Mouse (Mus musculus) granulocyte monocyte progenitor cell, adult 5-6 weeks (primary cell): Measurements from ENCODE around the gene Acan. TPM values are rescaled to one million over a fixed set of nuclear protein-coding genes. Genes with fewer than 3 reads are reported as not detected.

Experiments
- ATAC-seq: replicated peaks from 2 replicates; pipeline ENCODE4 v1.8.0; 2016; ENCODE audit warnings: mild to moderate bottlenecking, moderate TSS enrichment, inconsistent platforms; ENCODE audit not compliant: poor library complexity, severe bottlenecking
- total RNA-seq, 2 experiments: library from RNA; stranded (forward) in 1 of 2; stranded (reverse) in 1 of 2; fragments of 200-712, 200-1000 nt in 1 of 2; fragments of >200 nt in 1 of 2; fragmentation: Nextera tagmentation in 1 of 2; gene quantifications; 2 replicates each; pipeline ENCODE4 v1.2.3; 2014 to 2017

Acan gene
- total RNA-seq, 2 experiments from 2014 or later, result not detected

- no peak for ATAC-seq
These were observed 80.1 kb downstream of the Acan start for GRCm38 (mm10) chr7:79133391-79133790.

GRCm38 (mm10) chr7:79139328-79139824 lies 86.1 kb downstream of the Acan start:
- no peak for ATAC-seq

GRCm38 (mm10) chr7:79139891-79140591 lies 86.8 kb downstream of the Acan start:
- ATAC-seq, result no peak

- peak; percentile 88 for ATAC-seq
These were observed 87.6 kb downstream of the Acan start for GRCm38 (mm10) chr7:79140897-79141296.

- ATAC-seq, result no peak
These were observed 93.9 kb downstream of the Acan start for GRCm38 (mm10) chr7:79147011-79147837.

- ATAC-seq, result no peak
These were observed 94.8 kb downstream of the Acan start for GRCm38 (mm10) chr7:79147931-79148653.

GRCm38 (mm10) chr7:79148711-79149266 lies 95.5 kb downstream of the Acan start, which contains the start of gene Mfge8:
Mfge8 (minus strand) TSS chr7:79149060.
- peak; percentile 97 for ATAC-seq

GRCm38 (mm10) chr7:79149522-79149921 lies 96.2 kb downstream of the Acan start:
- ATAC-seq, result no peak

GRCm38 (mm10) chr7:79159406-79159805 lies 106.1 kb downstream of the Acan start:
- no peak for ATAC-seq

Other genes starting within 250 kb of the Acan start
- 17.2 and 22.5 TPM in 2 replicates for gene Det1, start 206.2 kb upstream of the Acan start, total RNA-seq (2014; fragmentation: Nextera tagmentation)
- gene Det1, start 206.2 kb upstream of the Acan start, total RNA-seq (2017), result 12.3 and 17.9 TPM in 2 replicates
- 29.4 and 44.3 TPM in 2 replicates for gene Aen, start 157.6 kb upstream of the Acan start, total RNA-seq (2014; fragmentation: Nextera tagmentation)
- gene Aen, start 157.6 kb upstream of the Acan start, total RNA-seq (2017), result 32.9 and 35.2 TPM in 2 replicates
- gene Isg20, start 140.1 kb upstream of the Acan start, total RNA-seq (2014; fragmentation: Nextera tagmentation), result 7.0 and 10.9 TPM in 2 replicates
- gene Isg20, start 140.1 kb upstream of the Acan start, total RNA-seq (2017), result 3.8 and 10.4 TPM in 2 replicates
- gene Hapln3, start 77.5 kb downstream of the Acan start, total RNA-seq (2014; fragmentation: Nextera tagmentation), result not detected in 2 replicates
- not detected in 2 replicates for gene Hapln3, start 77.5 kb downstream of the Acan start, total RNA-seq (2017)
- 10.8 and 19.2 TPM in 2 replicates for gene Mfge8, start 95.6 kb downstream of the Acan start, total RNA-seq (2014; fragmentation: Nextera tagmentation)
- gene Mfge8, start 95.6 kb downstream of the Acan start, total RNA-seq (2017), result 10.5 and 12.3 TPM in 2 replicates
- 55.3 and 56.0 TPM in 2 replicates for gene Abhd2, start 219.7 kb downstream of the Acan start, total RNA-seq (2014; fragmentation: Nextera tagmentation)
- 33.3 and 33.4 TPM in 2 replicates for gene Abhd2, start 219.7 kb downstream of the Acan start, total RNA-seq (2017)